Mouse (Mus musculus): ENCODE results near the gene Mkrn2.

DNA sequence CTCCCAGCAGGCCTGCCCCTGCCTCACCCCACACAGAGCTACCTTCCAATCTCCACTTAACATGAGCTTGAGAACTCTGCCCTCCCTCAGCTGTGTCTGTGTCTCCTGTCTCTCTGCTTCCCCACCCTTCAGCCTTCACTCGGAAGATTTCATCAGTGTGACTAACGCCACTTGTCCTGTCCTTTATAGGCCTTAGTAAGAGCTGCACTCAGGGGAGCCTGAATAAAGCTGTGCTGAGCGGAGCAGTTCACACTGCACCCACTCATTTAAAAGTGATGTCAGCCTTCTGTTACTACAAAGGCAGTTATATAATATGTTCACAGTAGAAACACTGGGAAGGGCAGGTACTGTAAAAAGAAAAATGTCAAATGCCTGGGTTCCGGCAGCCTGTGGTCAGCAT, 5.7 kb downstream of the Mkrn2 start:
- TF ChIP-seq CTCF (IDR thresholded peaks at IDR 0.05; ENCODE audit: extremely low read depth, insufficient read depth, insufficient read length, insufficient replicate concordance) (no peak), POLR2A (IDR thresholded peaks at IDR 0.05; ENCODE audit: low read depth, low read length) (no peak)

All from spleen, adult 2 months (tissue).